Mouse (Mus musculus) olfactory bulb, adult 2 months (tissue): Measurements from ENCODE around the gene Ero1lb.

Experiments
- CTCF ChIP-seq: fragments of 200-500 bp; IDR thresholded peaks from 2 replicates; pipeline ENCODE4 v1.5.1; 2012; ENCODE audit warnings: low read depth, mild to moderate bottlenecking, low read length, moderate library complexity; ENCODE audit not compliant: insufficient read depth
- POLR2A ChIP-seq: fragments of 200-500 bp; IDR thresholded peaks from 2 replicates; pipeline ENCODE4 v1.6.1; 2012; ENCODE audit warnings: mild to moderate bottlenecking, low read depth, low read length, moderate library complexity; ENCODE audit not compliant: insufficient read depth

DNA sequence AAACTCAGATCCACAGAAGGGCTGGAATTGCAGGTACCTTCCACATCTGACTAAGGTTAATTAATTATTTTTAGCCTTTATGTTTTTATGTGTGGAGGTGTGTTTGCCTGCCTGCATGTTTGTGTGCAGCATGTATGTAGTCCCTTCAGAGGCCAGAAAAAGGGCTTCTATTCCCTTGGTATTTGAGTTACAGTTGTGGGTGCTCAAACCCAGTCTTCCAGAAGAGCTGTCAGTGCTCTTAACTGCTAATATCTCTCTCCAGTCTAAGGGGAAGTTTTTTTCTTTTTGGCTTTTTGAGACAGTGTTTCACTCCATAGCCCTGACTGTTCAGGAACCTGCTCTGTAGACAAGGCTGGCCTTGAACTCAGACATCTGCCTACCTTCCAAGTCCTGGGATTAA, 43.3 kb upstream of the Ero1lb start:
- TF ChIP-seq CTCF (no peak), POLR2A (no peak)
